Mouse (Mus musculus) ES-Bruce4 (cell line): ENCODE results near the gene Ptprr.

ENCODE experiments used
- CTCF ChIP-seq: IDR thresholded peaks from one replicate; pipeline ENCODE4 v1.8.1; 2011; ENCODE audit warnings: low read depth, low read length
- POLR2A ChIP-seq: IDR thresholded peaks from one replicate; pipeline ENCODE4 v1.8.1; 2011; ENCODE audit warnings: low read length; ENCODE audit not compliant: insufficient read depth

DNA sequence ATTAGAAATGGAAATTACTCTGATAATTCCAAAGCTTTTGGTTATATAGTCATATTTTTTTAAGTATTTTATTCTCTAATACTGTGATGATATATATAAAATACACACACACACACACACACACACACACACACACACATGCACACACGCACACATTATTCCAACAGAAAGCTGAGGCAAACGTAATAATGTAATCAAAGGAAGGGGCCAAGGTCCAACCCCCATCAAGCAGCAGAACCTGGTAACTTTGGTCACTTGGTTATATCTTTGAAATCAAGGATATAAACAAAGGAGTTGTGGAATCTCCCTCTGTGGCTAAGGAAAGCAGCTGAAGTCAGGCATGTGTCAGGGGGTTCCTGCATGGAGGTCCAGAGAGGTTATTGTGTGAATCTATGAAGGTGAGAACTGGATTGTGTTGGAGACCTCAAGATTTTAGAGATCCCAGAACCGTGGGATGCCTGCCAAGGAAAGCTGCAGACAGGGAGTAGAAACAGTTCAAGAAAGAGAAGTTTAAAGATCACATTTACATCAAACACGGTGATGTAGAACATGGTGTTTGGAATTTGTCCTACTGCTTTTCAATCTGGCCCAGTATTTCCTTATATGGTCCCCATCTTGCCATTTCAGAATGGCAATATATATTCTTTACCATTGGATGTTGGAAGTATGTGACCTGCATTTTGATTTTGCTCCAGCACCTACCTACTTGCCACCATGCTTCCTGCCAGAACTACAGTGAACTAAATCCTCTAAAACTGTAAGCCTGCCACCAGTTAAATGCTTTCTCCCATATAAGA, 98.1 kb downstream of the Ptprr start:
- TF ChIP-seq CTCF: no peak
- no peak for TF ChIP-seq POLR2A
